Comparison of ENCODE assay signal across 9 mouse cellular contexts in genomic region chr10:127622661-127623060, GRCm38 (mm10). TPM values are rescaled to one million over a fixed set of nuclear protein-coding genes. Genes with fewer than 3 reads are reported as not detected.
DNase-seq lines count a peak whose midpoint lies in the region; ATAC-seq and TF ChIP-seq lines count a peak whose summit lies in the region.
"Had no signal": no experiment of that assay in that cellular context is flagged by ENCODE, and none has a peak within 500 bp of the region (broad histone marks: within the 10 kb centered on the region; RNA-seq: fewer than 3 reads in every experiment).

No protein-coding gene starts in this region.

- intact Hi-C loops in left cerebral cortex, postnatal 4 days (cut with DNase I), result no loop called here

- H3K27ac ChIP-seq in hindbrain, embryonic 10.5 days, result no peak overlapping the region
- no peak overlapping the region; the same call in 1 of the 2 replicates for H3K27ac ChIP-seq in hindbrain, embryonic 16.5 days (ENCODE audit: low read depth, low read length)
- 0 out of 2 replicates have a peak overlapping the region, but pooled peaks have one; percentile 87 for H3K27ac ChIP-seq in neural tube, embryonic 13.5 days (replicated peaks)
- H3K27ac ChIP-seq in limb, embryonic 15.5 days, result peak overlapping the region; percentile 98; the same call in 1 of the 2 replicates
- H3K27ac ChIP-seq in stomach, postnatal 0 days (replicated peaks), result peak overlapping the region; percentile 99

- H3K9me3 ChIP-seq in hindbrain, embryonic 10.5 days, result peaks cover 11% of the 10 kb centered on the region
- no peaks in the 10 kb centered on the region for H3K9me3 ChIP-seq in hindbrain, embryonic 16.5 days (ENCODE audit: control insufficient read depth, low read length)
- no peaks in the 10 kb centered on the region for H3K9me3 ChIP-seq in neural tube, embryonic 13.5 days
- H3K9me3 ChIP-seq in limb, embryonic 15.5 days, result no peaks in the 10 kb centered on the region
- no peaks in the 10 kb centered on the region for H3K9me3 ChIP-seq in stomach, postnatal 0 days (ENCODE audit: control insufficient read depth, low read length)

- H3K4me2 ChIP-seq in hindbrain, embryonic 16.5 days (ENCODE audit: low read length), result no peak overlapping the region
- H3K4me2 ChIP-seq in neural tube, embryonic 13.5 days, result no peak overlapping the region
- no peak overlapping the region for H3K4me2 ChIP-seq in limb, embryonic 15.5 days
- H3K4me2 ChIP-seq in stomach, postnatal 0 days (replicated peaks; ENCODE audit: low read depth), result peak overlapping the region; percentile 97; the same call in 1 of the 2 replicates

- DNase-seq in hindbrain, embryonic 10.5 days (ENCODE audit: low spot score), result no peak
- no peak for DNase-seq in neural tube, embryonic 10.5 days (ENCODE audit: extremely low spot score, low spot score)
- DNase-seq in stomach, postnatal 0 days (ENCODE audit: low spot score), result no peak
- no peak for DNase-seq in left cerebral cortex, postnatal 4 days
- DNase-seq in right cerebral cortex, adult 2 months (ENCODE audit: low spot score in 2 of 2), result no peak

- no peak overlapping the region for H3K9ac ChIP-seq in hindbrain, embryonic 16.5 days (ENCODE audit: low read depth, low read length)
- H3K9ac ChIP-seq in neural tube, embryonic 13.5 days, result 0 out of 2 replicates have a peak overlapping the region, but pooled peaks have one; percentile 73
- no peak overlapping the region for H3K9ac ChIP-seq in limb, embryonic 15.5 days
- no peak overlapping the region for H3K9ac ChIP-seq in stomach, postnatal 0 days (ENCODE audit: low read length)

- H3K4me1 ChIP-seq in hindbrain, embryonic 10.5 days (replicated peaks), result peaks cover 50% of the 10 kb centered on the region
- peaks cover 25% of the 10 kb centered on the region for H3K4me1 ChIP-seq in hindbrain, embryonic 16.5 days (ENCODE audit: control insufficient read depth, insufficient read depth, low read depth, low read length)
- H3K4me1 ChIP-seq in neural tube, embryonic 13.5 days (replicated peaks), result peaks cover 34% of the 10 kb centered on the region
- peaks cover 25% of the 10 kb centered on the region for H3K4me1 ChIP-seq in limb, embryonic 15.5 days
- H3K4me1 ChIP-seq in stomach, postnatal 0 days (replicated peaks; ENCODE audit: control insufficient read depth, insufficient read depth), result peaks cover 19% of the 10 kb centered on the region

- no peaks in the 10 kb centered on the region for H3K27me3 ChIP-seq in hindbrain, embryonic 10.5 days (ENCODE audit: insufficient read depth, poor library complexity, severe bottlenecking)
- no peaks in the 10 kb centered on the region for H3K27me3 ChIP-seq in hindbrain, embryonic 16.5 days (replicated peaks; ENCODE audit: control insufficient read depth, insufficient read depth, low read length)
- H3K27me3 ChIP-seq in neural tube, embryonic 13.5 days, result no peaks in the 10 kb centered on the region
- no peaks in the 10 kb centered on the region for H3K27me3 ChIP-seq in limb, embryonic 15.5 days
- H3K27me3 ChIP-seq in stomach, postnatal 0 days (ENCODE audit: control insufficient read depth, insufficient read depth, low read length), result no peaks in the 10 kb centered on the region

- no peaks in the 10 kb centered on the region for H3K36me3 ChIP-seq in hindbrain, embryonic 10.5 days
- no peaks in the 10 kb centered on the region for H3K36me3 ChIP-seq in hindbrain, embryonic 16.5 days (ENCODE audit: control insufficient read depth, insufficient read depth, low read length)
- no peaks in the 10 kb centered on the region for H3K36me3 ChIP-seq in neural tube, embryonic 13.5 days
- H3K36me3 ChIP-seq in limb, embryonic 15.5 days, result no peaks in the 10 kb centered on the region
- no peaks in the 10 kb centered on the region for H3K36me3 ChIP-seq in stomach, postnatal 0 days (ENCODE audit: control insufficient read depth, insufficient read depth, low read length)

- no peak for TF ChIP-seq EP300 in stomach, postnatal 0 days (optimal IDR thresholded peaks at IDR 0.05)

- no peak for ATAC-seq in hindbrain, embryonic 16.5 days
- no peak for ATAC-seq in neural tube, embryonic 13.5 days (ENCODE audit: low read depth)
- no peak for ATAC-seq in limb, embryonic 15.5 days (ENCODE audit: insufficient number of reproducible peaks, low FRiP score, low TSS enrichment, low read depth)
- no peak for ATAC-seq in stomach, postnatal 0 days (ENCODE audit: low FRiP score, low TSS enrichment)
- ATAC-seq: activated CD4-positive, CD25-positive, alpha-beta regulatory T cell, adult 4 months had no signal

- 60% methylated on average over 4 of the region's 4 CpGs for WGBS in hindbrain, embryonic 10.5 days
- 70% methylated on average over 4 of the region's 4 CpGs for WGBS in hindbrain, embryonic 16.5 days
- WGBS in neural tube, embryonic 13.5 days, result 71% methylated on average over 4 of the region's 4 CpGs
- WGBS in limb, embryonic 15.5 days, result 66% methylated on average over 4 of the region's 4 CpGs
- 61% methylated on average over 4 of the region's 4 CpGs for WGBS in stomach, postnatal 0 days

- H3K4me3 ChIP-seq in hindbrain, embryonic 10.5 days, result peak overlapping the region; percentile 82
- H3K4me3 ChIP-seq in hindbrain, embryonic 16.5 days (ENCODE audit: low read length), result no peak overlapping the region
- H3K4me3 ChIP-seq in neural tube, embryonic 13.5 days, result no peak overlapping the region
- H3K4me3 ChIP-seq in limb, embryonic 15.5 days, result no peak overlapping the region
- no peak overlapping the region for H3K4me3 ChIP-seq in stomach, postnatal 0 days (ENCODE audit: low read depth, low read length)

- no peak for TF ChIP-seq CTCF in stomach, postnatal 0 days (IDR thresholded peaks at IDR 0.05; ENCODE audit: low read depth)

RNA-seq across cellular contexts. Expression of gene Lrp1, which starts 1.7 kb away (rescaled TPM):
- 55.7 and 71.7 TPM in 2 replicates for polyA plus RNA-seq in hindbrain, embryonic 10.5 days (2016; fragmentation: Nextera tagmentation; extraction: Ambion mirVana)
- polyA plus RNA-seq in hindbrain, embryonic 16.5 days (2015; fragmentation: Nextera tagmentation; extraction: Ambion mirVana), result 109 and 125 TPM in 2 replicates
- polyA plus RNA-seq in neural tube, embryonic 13.5 days (2015; fragmentation: Nextera tagmentation; extraction: Ambion mirVana), result 80.9 and 110 TPM in 2 replicates
- polyA plus RNA-seq in limb, embryonic 15.5 days (2015; fragmentation: Nextera tagmentation; extraction: Ambion mirVana), result 146 and 148 TPM in 2 replicates
- polyA plus RNA-seq in stomach, postnatal 0 days (2015; fragmentation: Nextera tagmentation; extraction: Ambion mirVana), result 32.7 and 37.4 TPM in 2 replicates
- total RNA-seq in left cerebral cortex, postnatal 4 days (2021), result 100 to 1,000 TPM; 286 to 296 TPM

RNA-seq across cellular contexts. Expression of gene Stat6, which starts 20.1 kb away (rescaled TPM):
- polyA plus RNA-seq in hindbrain, embryonic 10.5 days (2016; fragmentation: Nextera tagmentation; extraction: Ambion mirVana), result 8.9 and 9.5 TPM in 2 replicates
- polyA plus RNA-seq in hindbrain, embryonic 16.5 days (2015; fragmentation: Nextera tagmentation; extraction: Ambion mirVana), result 6.0 and 8.0 TPM in 2 replicates
- polyA plus RNA-seq in neural tube, embryonic 13.5 days (2015; fragmentation: Nextera tagmentation; extraction: Ambion mirVana), result 5.9 and 6.0 TPM in 2 replicates
- 36.7 and 38.9 TPM in 2 replicates for polyA plus RNA-seq in limb, embryonic 15.5 days (2015; fragmentation: Nextera tagmentation; extraction: Ambion mirVana)
- polyA plus RNA-seq in stomach, postnatal 0 days (2015; fragmentation: Nextera tagmentation; extraction: Ambion mirVana), result 31.4 and 34.6 TPM in 2 replicates
- 1 to 10 TPM; 6.0 to 6.1 TPM for total RNA-seq in left cerebral cortex, postnatal 4 days (2021)

RNA-seq across cellular contexts. Expression of gene Nemp1, which starts 44.0 kb away (rescaled TPM):
- 7.7 and 10.2 TPM in 2 replicates for polyA plus RNA-seq in hindbrain, embryonic 10.5 days (2016; fragmentation: Nextera tagmentation; extraction: Ambion mirVana)
- polyA plus RNA-seq in hindbrain, embryonic 16.5 days (2015; fragmentation: Nextera tagmentation; extraction: Ambion mirVana), result 2.9 and 3.9 TPM in 2 replicates
- polyA plus RNA-seq in neural tube, embryonic 13.5 days (2015; fragmentation: Nextera tagmentation; extraction: Ambion mirVana), result 3.3 and 3.6 TPM in 2 replicates
- polyA plus RNA-seq in limb, embryonic 15.5 days (2015; fragmentation: Nextera tagmentation; extraction: Ambion mirVana), result 8.3 and 8.5 TPM in 2 replicates
- 4.1 and 4.5 TPM in 2 replicates for polyA plus RNA-seq in stomach, postnatal 0 days (2015; fragmentation: Nextera tagmentation; extraction: Ambion mirVana)
- 1 to 10 TPM; 4.8 to 5.6 TPM for total RNA-seq in left cerebral cortex, postnatal 4 days (2021)

RNA-seq across cellular contexts. Expression of gene Nab2, which starts 45.7 kb away (rescaled TPM):
- 6.6 and 6.8 TPM in 2 replicates for polyA plus RNA-seq in hindbrain, embryonic 10.5 days (2016; fragmentation: Nextera tagmentation; extraction: Ambion mirVana)
- 2.2 and 3.2 TPM in 2 replicates for polyA plus RNA-seq in hindbrain, embryonic 16.5 days (2015; fragmentation: Nextera tagmentation; extraction: Ambion mirVana)
- 4.0 and 4.5 TPM in 2 replicates for polyA plus RNA-seq in neural tube, embryonic 13.5 days (2015; fragmentation: Nextera tagmentation; extraction: Ambion mirVana)
- 23.7 and 24.4 TPM in 2 replicates for polyA plus RNA-seq in limb, embryonic 15.5 days (2015; fragmentation: Nextera tagmentation; extraction: Ambion mirVana)
- 6.8 and 8.9 TPM in 2 replicates for polyA plus RNA-seq in stomach, postnatal 0 days (2015; fragmentation: Nextera tagmentation; extraction: Ambion mirVana)
- 10 to 100 TPM; 21.5 to 21.9 TPM for total RNA-seq in left cerebral cortex, postnatal 4 days (2021)

Comparison
In these comparisons a context has a peak if more than half of its experiments do, and no peak if none do; other contexts are left out.
1. H3K27ac ChIP-seq: peak in neural tube, embryonic 13.5 days (single experiment), limb, embryonic 15.5 days (single experiment) and stomach, postnatal 0 days (single experiment); none in hindbrain, embryonic 10.5 days (single experiment) and hindbrain, embryonic 16.5 days (single experiment).